ENCODE assay signal across 9 mouse cellular contexts in genomic region chr2:34961481-34962036, GRCm38 (mm10). TPM values are rescaled to one million over a fixed set of nuclear protein-coding genes. Genes with fewer than 3 reads are reported as not detected.
DNase-seq lines count a peak whose midpoint lies in the region; ATAC-seq and TF ChIP-seq lines count a peak whose summit lies in the region.
"Had no signal": no experiment of that assay in that cellular context is flagged by ENCODE, and none has a peak within 500 bp of the region (broad histone marks: within the 10 kb centered on the region; RNA-seq: fewer than 3 reads in every experiment).

Traf1 (minus strand) TSS chr2:34961772.

- no peaks in the 10 kb centered on the region for H3K36me3 ChIP-seq in forebrain, embryonic 13.5 days (ENCODE audit: poor library complexity, severe bottlenecking)
- no peaks in the 10 kb centered on the region for H3K36me3 ChIP-seq in hindbrain, embryonic 13.5 days
- no peaks in the 10 kb centered on the region for H3K36me3 ChIP-seq in limb, embryonic 14.5 days (ENCODE audit: control insufficient read depth, insufficient read depth, low read length)
- no peaks in the 10 kb centered on the region for H3K36me3 ChIP-seq in midbrain, embryonic 15.5 days (replicated peaks)

- peaks cover 8% of the 10 kb centered on the region; the same call in 1 of the 2 replicates for H3K27me3 ChIP-seq in forebrain, embryonic 13.5 days
- peaks cover 7% of the 10 kb centered on the region for H3K27me3 ChIP-seq in hindbrain, embryonic 13.5 days
- H3K27me3 ChIP-seq in limb, embryonic 14.5 days (ENCODE audit: control insufficient read depth, insufficient read depth, low read length), result no peaks in the 10 kb centered on the region
- no peaks in the 10 kb centered on the region for H3K27me3 ChIP-seq in midbrain, embryonic 15.5 days (replicated peaks)
- H3K27me3 ChIP-seq: Patski had no signal

- no peak within 1 kb of the TSS for H3K27ac ChIP-seq in forebrain, embryonic 13.5 days
- no peak within 1 kb of the TSS for H3K27ac ChIP-seq in hindbrain, embryonic 13.5 days
- H3K27ac ChIP-seq in limb, embryonic 14.5 days (replicated peaks; ENCODE audit: low read depth, low read length), result no peak within 1 kb of the TSS
- no peak within 1 kb of the TSS for H3K27ac ChIP-seq in midbrain, embryonic 15.5 days

- DNase-seq in left cerebral cortex, postnatal 4 days, result peak; percentile 24
- no peak for DNase-seq in left cerebral cortex, postnatal 25 days (ENCODE audit: low spot score in 2 of 2)
- DNase-seq in limb, embryonic 14.5 days (ENCODE audit: low spot score), result peak; percentile 10
- DNase-seq in thymus, postnatal 0 days (ENCODE audit: low spot score), result peak; percentile 58
- no peak for DNase-seq in left cerebral cortex, postnatal 36 days (ENCODE audit: low spot score in 2 of 2)

- H3K4me3 ChIP-seq in forebrain, embryonic 13.5 days, result no peak within 1 kb of the TSS
- peak within 1 kb of the TSS; percentile 16 for H3K4me3 ChIP-seq in hindbrain, embryonic 13.5 days
- H3K4me3 ChIP-seq in limb, embryonic 14.5 days (replicated peaks; ENCODE audit: low read length), result peak within 1 kb of the TSS; percentile 31
- peak within 1 kb of the TSS; percentile 22 for H3K4me3 ChIP-seq in midbrain, embryonic 15.5 days

- intact Hi-C loops in left cerebral cortex, postnatal 4 days (cut with DNase I), result no loop called here
- intact Hi-C loops in left cerebral cortex, postnatal 25 days (cut with DNase I), result no loop called here
- intact Hi-C loops in left cerebral cortex, postnatal 36 days (cut with DNase I), result no loop called here

- ATAC-seq in forebrain, embryonic 13.5 days, result no peak
- ATAC-seq in hindbrain, embryonic 13.5 days (ENCODE audit: low FRiP score), result no peak
- ATAC-seq in limb, embryonic 14.5 days (ENCODE audit: low FRiP score, low read depth), result peak; percentile 63
- no peak for ATAC-seq in midbrain, embryonic 15.5 days (replicated peaks)
- ATAC-seq: Patski had no signal

- WGBS in forebrain, embryonic 13.5 days, result 24% methylated on average over 20 of the region's 20 CpGs
- WGBS in hindbrain, embryonic 13.5 days, result 24% methylated on average over 20 of the region's 20 CpGs
- WGBS in limb, embryonic 14.5 days, result 18% methylated on average over 17 of the region's 20 CpGs
- WGBS in midbrain, embryonic 15.5 days, result 22% methylated on average over 20 of the region's 20 CpGs

- no peaks in the 10 kb centered on the region for H3K9me3 ChIP-seq in forebrain, embryonic 13.5 days (replicated peaks)
- no peaks in the 10 kb centered on the region for H3K9me3 ChIP-seq in hindbrain, embryonic 13.5 days
- H3K9me3 ChIP-seq in limb, embryonic 14.5 days (ENCODE audit: control insufficient read depth, low read length), result no peaks in the 10 kb centered on the region
- no peaks in the 10 kb centered on the region for H3K9me3 ChIP-seq in midbrain, embryonic 15.5 days

- TF ChIP-seq POLR2A in limb, embryonic 14.5 days (IDR thresholded peaks at IDR 0.05; ENCODE audit: borderline replicate concordance, extremely low read depth, insufficient read depth, insufficient read length), result no peak

- H3K4me1 ChIP-seq in forebrain, embryonic 13.5 days, result 0 out of 2 replicates have a peak, but pooled peaks cover 5% of the 10 kb centered on the region
- H3K4me1 ChIP-seq in hindbrain, embryonic 13.5 days (replicated peaks), result peaks cover 7% of the 10 kb centered on the region; the same call in 1 of the 2 replicates
- H3K4me1 ChIP-seq in limb, embryonic 14.5 days (ENCODE audit: control insufficient read depth, insufficient read depth, low read length), result peaks cover 10% of the 10 kb centered on the region
- H3K4me1 ChIP-seq in midbrain, embryonic 15.5 days, result no peaks in the 10 kb centered on the region

- peak within 1 kb of the TSS; percentile 43 for H3K4me2 ChIP-seq in forebrain, embryonic 13.5 days
- peak within 1 kb of the TSS; percentile 45 for H3K4me2 ChIP-seq in hindbrain, embryonic 13.5 days
- peak within 1 kb of the TSS; percentile 56 for H3K4me2 ChIP-seq in limb, embryonic 14.5 days (replicated peaks; ENCODE audit: low read depth, low read length, severe bottlenecking)
- H3K4me2 ChIP-seq in midbrain, embryonic 15.5 days, result peak within 1 kb of the TSS; percentile 47

- H3K9ac ChIP-seq in forebrain, embryonic 13.5 days, result no peak within 1 kb of the TSS
- peak within 1 kb of the TSS; percentile 31; the same call in 1 of the 2 replicates for H3K9ac ChIP-seq in hindbrain, embryonic 13.5 days
- H3K9ac ChIP-seq in limb, embryonic 14.5 days (ENCODE audit: low read depth, low read length, severe bottlenecking), result peak within 1 kb of the TSS; percentile 43
- no peak within 1 kb of the TSS for H3K9ac ChIP-seq in midbrain, embryonic 15.5 days

RNA-seq across cellular contexts. Expression of gene Traf1, which starts in this region (rescaled TPM):
- total RNA-seq in left cerebral cortex, postnatal 4 days (2021), result 1 to 10 TPM; 1.1 to 2.6 TPM
- 1 to 10 TPM in 1 of 2 experiments, under 1 TPM in 1; 0.57 to 2.1 TPM for total RNA-seq in left cerebral cortex, postnatal 25 days (2021)
- polyA plus RNA-seq in forebrain, embryonic 13.5 days (2015; fragmentation: Nextera tagmentation; extraction: Ambion mirVana), result 0.13 and 0.34 TPM in 2 replicates
- 0.73 and 1.9 TPM in 2 replicates for polyA plus RNA-seq in hindbrain, embryonic 13.5 days (2015; fragmentation: Nextera tagmentation; extraction: Ambion mirVana)
- polyA plus RNA-seq in limb, embryonic 14.5 days (2012; rRNA removed), result 5.1 and 7.0 TPM in 2 replicates
- polyA plus RNA-seq in limb, embryonic 14.5 days (2014; fragmentation: Nextera tagmentation; extraction: Ambion mirVana), result 4.0 and 4.9 TPM in 2 replicates
- polyA plus RNA-seq in midbrain, embryonic 15.5 days (2015; fragmentation: Nextera tagmentation; extraction: Ambion mirVana), result 3.6 and 3.8 TPM in 2 replicates
- polyA plus RNA-seq in thymus, postnatal 0 days (2015; fragmentation: Nextera tagmentation; extraction: Ambion mirVana), result 14.3 and 15.4 TPM in 2 replicates
- 1 to 10 TPM; 1.2 to 1.4 TPM for total RNA-seq in left cerebral cortex, postnatal 36 days (2021)

Comparison
In these comparisons a context has a peak if more than half of its experiments do, and no peak if none do; other contexts are left out.
1. DNase-seq: peak in left cerebral cortex, postnatal 4 days (single experiment), limb, embryonic 14.5 days (single experiment) and thymus, postnatal 0 days (single experiment); none in left cerebral cortex, postnatal 25 days (0 of 2) and left cerebral cortex, postnatal 36 days (0 of 2).
2. H3K9ac ChIP-seq: peak in hindbrain, embryonic 13.5 days (single experiment) and limb, embryonic 14.5 days (single experiment); none in forebrain, embryonic 13.5 days (single experiment) and midbrain, embryonic 15.5 days (single experiment).
3. Peak in every context shown above with its lines, with median percentiles within 50 percentile points of each other: H3K4me2 ChIP-seq.